Mouse (Mus musculus) lung, postnatal 0 days (tissue): Measurements from ENCODE around the gene Apoa2.

Source experiments
- CTCF ChIP-seq: IDR thresholded peaks from 2 replicates; pipeline ENCODE4 v1.5.1; 2016; ENCODE audit warnings: antibody characterized with exemption, mild to moderate bottlenecking
- EP300 ChIP-seq: IDR thresholded peaks from 2 replicates; pipeline ENCODE4 v1.6.1; 2016; ENCODE audit warnings: antibody characterized with exemption, mild to moderate bottlenecking, control low read depth

DNA sequence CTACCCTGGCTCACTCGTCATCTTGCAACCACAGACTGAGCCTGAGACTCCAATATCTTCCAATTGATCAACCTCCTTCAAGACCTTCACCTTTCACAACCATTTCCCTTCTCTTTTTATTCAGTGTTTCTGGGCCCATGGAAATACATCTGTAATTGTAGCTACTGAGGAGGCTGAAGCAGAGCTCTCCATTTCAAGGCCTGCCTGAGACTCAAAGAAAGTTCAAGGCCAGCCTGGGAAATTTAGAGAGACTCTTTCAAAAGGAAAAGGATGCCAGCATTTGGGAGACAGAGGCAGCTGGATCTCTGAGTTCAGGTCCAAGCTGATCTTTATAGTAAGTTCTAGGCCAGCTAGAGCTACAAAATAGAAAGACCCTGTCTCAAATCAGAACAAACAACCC, 3.0 kb downstream of the Apoa2 start:
- TF ChIP-seq CTCF, result no peak
- TF ChIP-seq EP300, result no peak
